Mouse (Mus musculus): Measurements from ENCODE around the gene Clec16a.

DNA sequence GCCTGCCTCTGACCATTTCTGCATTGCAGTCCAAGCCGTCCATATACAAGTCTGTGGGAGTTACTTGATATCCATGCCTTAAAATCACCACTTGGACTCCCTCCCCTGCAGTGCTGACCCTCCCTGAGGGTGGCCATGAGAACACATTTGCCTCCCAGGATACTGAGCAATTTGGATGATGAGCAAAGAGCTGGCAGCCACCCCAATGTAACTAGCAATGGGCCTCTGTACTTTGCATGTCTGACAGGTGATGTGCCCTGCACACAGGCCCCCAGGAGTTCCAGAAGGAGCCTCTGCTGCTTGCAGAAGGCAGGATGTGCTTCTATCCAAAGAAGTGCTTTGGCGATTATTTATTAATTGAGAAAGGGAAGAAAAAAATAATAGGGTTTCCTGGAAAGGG, 167.9 kb downstream of the Clec16a start:
- TF ChIP-seq CTCF (conservative IDR thresholded peaks at IDR 0.05; ENCODE audit: insufficient read depth, insufficient read length, low read depth, low read length) = no peak
- no peak for TF ChIP-seq POLR2A (IDR thresholded peaks at IDR 0.05; ENCODE audit: low read depth, low read length)

Data from kidney, adult 2 months (tissue).